Mouse (Mus musculus) embryonic facial prominence, embryonic 14.5 days (tissue): ENCODE data around the gene Sephs1. TPM values are rescaled to one million over a fixed set of nuclear protein-coding genes. Genes with fewer than 3 reads are reported as not detected.

ENCODE experiments used
- ATAC-seq: fragments of 200-750 bp; cut with Nextera tagmentation; 2 replicates; pipeline ENCODE4 v1.8.0; 2017; ENCODE audit warnings: low read depth, moderate number of reproducible peaks, moderate TSS enrichment
- DNase-seq: peaks from one replicate; pipeline ENCODE4 v3.0.0-alpha.2; 2015; ENCODE audit warnings: low spot score
- H3K27ac ChIP-seq: fragments of 300-500 bp; sonication (generic); replicated peaks from 2 replicates; pipeline ENCODE4 v1.5.1; 2014; ENCODE audit warnings: low read depth, mild to moderate bottlenecking, low read length, moderate library complexity
- H3K27me3 ChIP-seq: fragments of 300-500 bp; sonication (generic); replicated peaks from 2 replicates; pipeline ENCODE4 v1.6.1; 2014; ENCODE audit warnings: low read length; ENCODE audit not compliant: control insufficient read depth, insufficient read depth
- H3K36me3 ChIP-seq: fragments of 300-500 bp; sonication (generic); 2 replicates; pipeline ENCODE4 v1.6.1; 2014; ENCODE audit warnings: low read length, mixed read lengths; ENCODE audit not compliant: control insufficient read depth, insufficient read depth
- H3K4me1 ChIP-seq: fragments of 300-500 bp; sonication (generic); 2 replicates; pipeline ENCODE4 v1.6.1; 2014; ENCODE audit warnings: antibody characterized with exemption, low read length; ENCODE audit not compliant: control insufficient read depth, insufficient read depth
- H3K4me2 ChIP-seq: fragments of 300-500 bp; sonication (generic); 2 replicates; pipeline ENCODE4 v1.6.1; 2014; ENCODE audit warnings: low read depth, mild to moderate bottlenecking, low read length, moderate library complexity, mixed read lengths
- H3K4me3 ChIP-seq: fragments of 300-500 bp; sonication (generic); 2 replicates; pipeline ENCODE4 v1.5.1; 2014; ENCODE audit warnings: low read depth, mild to moderate bottlenecking, low read length
- H3K9ac ChIP-seq: fragments of 300-500 bp; sonication (generic); 2 replicates; pipeline ENCODE4 v1.6.1; 2014; ENCODE audit warnings: low read depth, mild to moderate bottlenecking, low read length, moderate library complexity, mixed read lengths
- H3K9me3 ChIP-seq: fragments of 300-500 bp; sonication (generic); 2 replicates; pipeline ENCODE4 v1.6.1; 2016; ENCODE audit warnings: low read length; ENCODE audit not compliant: control insufficient read depth
- WGBS: fragments of 180-500 bp; shearing (Covaris S2); extraction: QIAGEN DNeasy Blood & Tissue Kit; methylation state at CpG from one replicate; pipeline ENCODE4 v1.1.7; 2014; 5-methylcytosine and 5-hydroxymethylcytosine counted together
- polyA plus RNA-seq: library from polyadenylated mRNA; unstranded; fragments of >200 nt; fragmentation: Nextera tagmentation; extraction: Ambion mirVana; gene quantifications from 2 replicates; pipeline ENCODE4 v1.2.1, GENCODE M21; 2014

Gene Sephs1
- 76.1 and 86.6 TPM in 2 replicates for polyA plus RNA-seq

- Histone ChIP-seq H3K9me3 (no peaks in the 10 kb centered on the region), H3K27me3 (no peaks in the 10 kb centered on the region), H3K4me3 (peak within 1 kb of the TSS; percentile 91), H3K4me2 (peak within 1 kb of the TSS; percentile 73), H3K9ac (peak within 1 kb of the TSS; percentile 99), H3K36me3 (peaks cover 16% of the 10 kb centered on the region), H3K27ac (peak within 1 kb of the TSS; percentile 100), H3K4me1 (peaks cover 14% of the 10 kb centered on the region)
- 2% methylated on average over 28 of the region's 115 CpGs for WGBS
- peak; percentile 85 for ATAC-seq
- DNase-seq, result peak; percentile 93
Observed at GRCm38 (mm10) chr2:4881350-4882248, at the start of gene Sephs1. TSS of gene Sephs1 (plus strand) at chr2:4881564.

- Histone ChIP-seq H3K4me1 (no peaks in the 10 kb centered on the region), H3K4me3 (no peak overlapping the region), H3K27me3 (no peaks in the 10 kb centered on the region), H3K9ac (no peak overlapping the region), H3K9me3 (no peaks in the 10 kb centered on the region), H3K4me2 (no peak overlapping the region), H3K27ac (no peak overlapping the region), H3K36me3 (no peaks in the 10 kb centered on the region)
- ATAC-seq (no peak), DNase-seq (no peak)
- WGBS, result 74% methylated on average over 4 of the region's 4 CpGs
Observed at GRCm38 (mm10) chr2:4832166-4832565, 49.2 kb upstream of the Sephs1 start.

GRCm38 (mm10) chr2:4849449-4849848 is 31.9 kb upstream of the Sephs1 start:
- no peaks in the 10 kb centered on the region for H3K36me3 ChIP-seq
- H3K27ac ChIP-seq, result no peak overlapping the region
- no peaks in the 10 kb centered on the region for H3K27me3 ChIP-seq
- no peaks in the 10 kb centered on the region for H3K4me1 ChIP-seq
- 77% methylated on average over 2 of the region's 2 CpGs for WGBS
- no peak overlapping the region for H3K4me2 ChIP-seq
- ATAC-seq (no peak), DNase-seq (no peak)
- no peaks in the 10 kb centered on the region for H3K9me3 ChIP-seq
- H3K9ac ChIP-seq, result no peak overlapping the region
- H3K4me3 ChIP-seq, result no peak overlapping the region

GRCm38 (mm10) chr2:4857186-4857585 is 24.2 kb upstream of the Sephs1 start:
- 67% methylated on average over 5 of the region's 5 CpGs for WGBS
- ATAC-seq, result no peak
- H3K27me3 ChIP-seq, result no peaks in the 10 kb centered on the region
- H3K27ac ChIP-seq, result no peak overlapping the region
- no peak overlapping the region for H3K4me2 ChIP-seq
- no peak overlapping the region for H3K9ac ChIP-seq
- H3K4me3 ChIP-seq, result no peak overlapping the region
- H3K4me1 ChIP-seq, result no peaks in the 10 kb centered on the region
- 0 out of 2 replicates have a peak, but pooled peaks cover 3% of the 10 kb centered on the region for H3K9me3 ChIP-seq
- DNase-seq, result peak; percentile 20
- no peaks in the 10 kb centered on the region for H3K36me3 ChIP-seq

- 58% methylated on average over 10 of the region's 10 CpGs for WGBS
- H3K27me3 ChIP-seq, result no peaks in the 10 kb centered on the region
Observed at GRCm38 (mm10) chr2:4858161-4858560, 23.2 kb upstream of the Sephs1 start.

GRCm38 (mm10) chr2:4864008-4864816 is 17.2 kb upstream of the Sephs1 start:
- ATAC-seq (peak; percentile 81), DNase-seq (peak; percentile 62)
- H3K4me2 ChIP-seq, result no peak overlapping the region
- no peak overlapping the region for H3K27ac ChIP-seq
- WGBS, result 35% methylated on average over 7 of the region's 7 CpGs
- H3K27me3 ChIP-seq, result no peaks in the 10 kb centered on the region
- H3K36me3 ChIP-seq, result no peaks in the 10 kb centered on the region
- no peak overlapping the region for H3K4me3 ChIP-seq
- no peaks in the 10 kb centered on the region for H3K9me3 ChIP-seq
- H3K9ac ChIP-seq, result no peak overlapping the region
- H3K4me1 ChIP-seq, result no peaks in the 10 kb centered on the region

More at GRCm38 (mm10) chr2:4858161-4858560, 23.2 kb upstream of the Sephs1 start:
- no peak overlapping the region for H3K9ac ChIP-seq
- DNase-seq, result peak; percentile 34
- no peak overlapping the region for H3K4me2 ChIP-seq
- H3K4me1 ChIP-seq, result no peaks in the 10 kb centered on the region
- H3K4me3 ChIP-seq, result no peak overlapping the region
- H3K9me3 ChIP-seq, result 0 out of 2 replicates have a peak, but pooled peaks cover 3% of the 10 kb centered on the region
- no peak for ATAC-seq
- no peak overlapping the region for H3K27ac ChIP-seq
- H3K36me3 ChIP-seq, result no peaks in the 10 kb centered on the region

- WGBS, result 52% methylated on average over 9 of the region's 9 CpGs
- ATAC-seq, result peak; percentile 8; the same call in 1 of the 2 replicates
- H3K27ac ChIP-seq, result no peak overlapping the region
Observed at GRCm38 (mm10) chr2:4864817-4865296, 16.5 kb upstream of the Sephs1 start.

GRCm38 (mm10) chr2:4868028-4868725 is 13.2 kb upstream of the Sephs1 start:
- no peaks in the 10 kb centered on the region for H3K9me3 ChIP-seq
- no peak overlapping the region for H3K9ac ChIP-seq
- WGBS, result 75% methylated on average over 12 of the region's 12 CpGs
- DNase-seq (no peak), ATAC-seq (no peak)
- no peaks in the 10 kb centered on the region for H3K36me3 ChIP-seq
- H3K4me2 ChIP-seq, result no peak overlapping the region
- no peak overlapping the region for H3K4me3 ChIP-seq
- no peak overlapping the region for H3K27ac ChIP-seq
- no peaks in the 10 kb centered on the region for H3K4me1 ChIP-seq
- no peaks in the 10 kb centered on the region for H3K27me3 ChIP-seq

More at GRCm38 (mm10) chr2:4864817-4865296, 16.5 kb upstream of the Sephs1 start:
- Histone ChIP-seq H3K36me3 (no peaks in the 10 kb centered on the region), H3K27me3 (no peaks in the 10 kb centered on the region), H3K4me2 (no peak overlapping the region), H3K9me3 (no peaks in the 10 kb centered on the region), H3K9ac (no peak overlapping the region), H3K4me3 (no peak overlapping the region), H3K4me1 (no peaks in the 10 kb centered on the region)
- DNase-seq, result no peak
